Mouse (Mus musculus): ENCODE measurements at regions not wholly inside any gene's neighbourhood (a gene's known extent, or its start where the extent isn't known, plus 50 kb on each side); places are given as distances from the start of the nearest gene placed in this dataset.
A peak's percentile ranks its signal among the peaks of the same experiment; 100 is the strongest.

GRCm38 (mm10) chr15:90340089-90340488 is 116.0 kb downstream of the Alg10b start:
- TF ChIP-seq POLR2A (IDR thresholded peaks at IDR 0.05; ENCODE audit: low read depth, low read length) (no peak), CTCF (conservative IDR thresholded peaks at IDR 0.05; ENCODE audit: insufficient read depth, insufficient read length, low read depth, low read length) (no peak)
- WGBS: 95% methylated on average over 1 of the region's 1 CpGs
- DNase-seq: no peak
- peaks cover 5% of the 10 kb centered on the region; the same call in 1 of the 2 replicates for H3K4me1 ChIP-seq (ENCODE audit: control insufficient read depth, insufficient read depth, low read length)
- no peak overlapping the region for H3K4me3 ChIP-seq (ENCODE audit: insufficient read depth, low read depth, low read length)
- H3K27me3 ChIP-seq (replicated peaks; ENCODE audit: control insufficient read depth, insufficient read depth, low read length): no peaks in the 10 kb centered on the region
- no peaks in the 10 kb centered on the region for H3K36me3 ChIP-seq (ENCODE audit: control insufficient read depth, insufficient read depth, low read length)
- H3K27ac ChIP-seq (ENCODE audit: insufficient read depth, low read depth, low read length): no peak overlapping the region

DNA sequence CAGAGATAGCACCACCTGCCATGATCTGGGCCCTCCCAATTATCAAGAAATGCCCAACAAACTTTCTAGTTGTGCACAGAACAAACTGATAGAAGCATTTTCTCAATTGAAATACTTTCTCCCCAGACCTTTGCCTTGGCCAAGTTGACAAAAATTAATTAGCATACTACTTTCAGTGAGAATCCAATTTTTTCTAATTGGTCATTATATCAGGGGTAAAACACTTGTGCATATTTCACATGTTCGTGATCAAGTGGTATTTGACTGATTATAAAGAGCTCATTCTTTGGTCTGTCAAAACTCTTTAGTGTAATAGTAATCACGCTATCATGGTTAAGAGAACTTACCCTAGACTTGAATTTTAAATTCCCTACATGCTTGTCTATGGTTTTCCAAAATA is 117.2 kb downstream of the Alg10b start:
- H3K4me3 ChIP-seq (ENCODE audit: insufficient read depth, low read depth, low read length): no peak overlapping the region
- no peaks in the 10 kb centered on the region for H3K36me3 ChIP-seq (ENCODE audit: control insufficient read depth, insufficient read depth, low read length)
- TF ChIP-seq CTCF (conservative IDR thresholded peaks at IDR 0.05; ENCODE audit: insufficient read depth, insufficient read length, low read depth, low read length) (no peak), POLR2A (IDR thresholded peaks at IDR 0.05; ENCODE audit: low read depth, low read length) (no peak)
- DNase-seq: no peak
- WGBS: 92% methylated on average over 2 of the region's 2 CpGs
- H3K27ac ChIP-seq (ENCODE audit: insufficient read depth, low read depth, low read length): no peak overlapping the region
- H3K4me1 ChIP-seq (ENCODE audit: control insufficient read depth, insufficient read depth, low read length): peaks cover 8% of the 10 kb centered on the region; the same call in 1 of the 2 replicates
- H3K27me3 ChIP-seq (replicated peaks; ENCODE audit: control insufficient read depth, insufficient read depth, low read length): no peaks in the 10 kb centered on the region

DNA sequence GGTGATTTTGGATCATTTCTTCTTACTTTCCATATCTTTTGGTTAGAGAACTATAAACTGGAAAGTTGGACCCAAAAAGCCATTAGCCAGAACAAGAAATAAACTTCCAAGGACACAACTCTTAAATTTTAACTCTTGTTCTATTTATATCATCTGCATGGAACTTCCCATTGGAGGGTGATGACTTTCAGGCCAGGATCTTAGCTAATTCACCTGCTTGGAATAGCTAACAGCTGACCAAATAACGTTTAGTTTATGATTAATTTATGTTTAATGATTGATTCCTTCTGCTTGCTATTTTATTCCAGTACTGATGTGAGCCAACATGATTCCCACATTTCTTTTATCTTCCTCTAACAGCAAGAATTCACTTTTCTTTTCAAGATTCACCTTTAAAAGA is 119.7 kb downstream of the Alg10b start:
- peak; percentile 85 for DNase-seq
- peaks cover 8% of the 10 kb centered on the region; the same call in 1 of the 2 replicates for H3K4me1 ChIP-seq (ENCODE audit: control insufficient read depth, insufficient read depth, low read length)
- TF ChIP-seq CTCF (conservative IDR thresholded peaks at IDR 0.05; ENCODE audit: insufficient read depth, insufficient read length, low read depth, low read length) (no peak), POLR2A (IDR thresholded peaks at IDR 0.05; ENCODE audit: low read depth, low read length) (no peak)
- 17% methylated on average over 1 of the region's 1 CpGs for WGBS
- no peak overlapping the region for H3K4me3 ChIP-seq (ENCODE audit: insufficient read depth, low read depth, low read length)
- H3K36me3 ChIP-seq (ENCODE audit: control insufficient read depth, insufficient read depth, low read length): no peaks in the 10 kb centered on the region
- H3K27ac ChIP-seq (ENCODE audit: insufficient read depth, low read depth, low read length): peak overlapping the region; percentile 98
- no peaks in the 10 kb centered on the region for H3K27me3 ChIP-seq (replicated peaks; ENCODE audit: control insufficient read depth, insufficient read depth, low read length)

DNA sequence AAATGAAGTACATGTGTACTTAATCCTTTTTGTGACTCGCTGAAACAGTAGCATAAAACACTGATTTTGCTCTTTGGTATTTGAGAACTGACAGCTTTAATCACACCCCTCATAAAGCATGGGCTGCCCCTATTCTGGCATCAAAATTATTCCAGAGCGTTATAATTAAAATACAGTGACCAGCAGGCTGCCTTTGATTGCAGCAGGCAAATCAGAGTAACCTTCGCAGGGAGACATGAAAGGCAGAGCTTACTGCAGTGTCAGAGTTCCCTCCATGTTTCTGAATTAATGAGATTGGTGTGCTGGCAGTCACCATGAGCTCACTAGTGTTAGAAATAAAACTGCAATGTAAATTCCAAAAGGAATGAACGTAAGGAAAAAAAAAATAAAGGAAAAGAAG is 120.8 kb downstream of the Alg10b start:
- Histone ChIP-seq H3K4me3 (ENCODE audit: insufficient read depth, low read depth, low read length) (no peak overlapping the region), H3K36me3 (ENCODE audit: control insufficient read depth, insufficient read depth, low read length) (no peaks in the 10 kb centered on the region), H3K27ac (ENCODE audit: insufficient read depth, low read depth, low read length) (peak overlapping the region; percentile 80), H3K27me3 (replicated peaks; ENCODE audit: control insufficient read depth, insufficient read depth, low read length) (no peaks in the 10 kb centered on the region), H3K4me1 (ENCODE audit: control insufficient read depth, insufficient read depth, low read length) (peaks cover 8% of the 10 kb centered on the region; the same call in 1 of the 2 replicates)
- DNase-seq: peak; percentile 17
- WGBS: 33% methylated on average over 4 of the region's 4 CpGs
- TF ChIP-seq POLR2A (IDR thresholded peaks at IDR 0.05; ENCODE audit: low read depth, low read length) (no peak), CTCF (conservative IDR thresholded peaks at IDR 0.05; ENCODE audit: insufficient read depth, insufficient read length, low read depth, low read length) (no peak)

DNA sequence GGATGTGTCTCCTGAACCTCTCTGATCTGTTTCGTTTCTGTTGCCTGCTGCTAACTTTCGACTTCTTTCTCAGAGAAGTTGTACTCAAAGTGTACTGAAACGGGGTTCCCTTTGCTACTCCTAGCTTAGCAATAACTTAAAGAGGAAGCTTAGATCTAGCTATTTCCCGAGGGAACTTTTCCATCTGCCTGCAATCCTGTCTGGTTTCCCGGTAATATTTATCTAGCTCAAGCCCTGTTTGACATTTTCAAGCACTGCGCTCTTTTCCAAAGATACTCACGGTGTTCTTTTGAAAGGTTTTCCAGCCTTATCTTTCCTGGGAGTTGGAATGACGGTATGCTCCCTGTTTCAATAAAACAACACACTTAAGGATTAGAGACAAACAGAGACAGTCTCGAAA is 122.1 kb downstream of the Alg10b start:
- TF ChIP-seq POLR2A (IDR thresholded peaks at IDR 0.05; ENCODE audit: low read depth, low read length) (no peak), CTCF (conservative IDR thresholded peaks at IDR 0.05; ENCODE audit: insufficient read depth, insufficient read length, low read depth, low read length) (no peak)
- DNase-seq: no peak
- Histone ChIP-seq H3K27me3 (replicated peaks; ENCODE audit: control insufficient read depth, insufficient read depth, low read length) (no peaks in the 10 kb centered on the region), H3K36me3 (ENCODE audit: control insufficient read depth, insufficient read depth, low read length) (no peaks in the 10 kb centered on the region), H3K4me3 (ENCODE audit: insufficient read depth, low read depth, low read length) (no peak overlapping the region), H3K27ac (ENCODE audit: insufficient read depth, low read depth, low read length) (peak overlapping the region; percentile 6), H3K4me1 (ENCODE audit: control insufficient read depth, insufficient read depth, low read length) (peaks cover 8% of the 10 kb centered on the region; the same call in 1 of the 2 replicates)
- 38% methylated on average over 9 of the region's 9 CpGs for WGBS

DNA sequence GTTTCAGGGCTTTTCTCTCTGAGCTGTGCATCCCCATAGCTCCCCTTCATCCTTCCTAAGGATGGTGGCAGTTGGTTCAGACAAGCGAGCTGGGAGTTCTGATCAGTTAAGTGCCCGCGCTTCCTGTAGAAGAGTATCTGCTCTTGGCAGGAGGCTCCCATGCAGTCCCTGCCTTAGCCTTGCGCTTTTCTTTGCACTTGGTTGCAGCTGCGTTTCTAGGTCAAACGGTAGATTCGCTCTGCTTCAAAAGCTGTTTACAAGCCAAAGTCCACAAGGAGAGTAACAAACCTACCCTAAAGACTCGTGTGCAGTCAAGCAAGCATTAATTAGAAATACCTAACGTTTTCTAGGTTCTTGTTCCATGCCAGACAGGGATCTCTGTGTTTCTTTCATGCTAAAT is 122.6 kb downstream of the Alg10b start:
- TF ChIP-seq POLR2A (IDR thresholded peaks at IDR 0.05; ENCODE audit: low read depth, low read length) (no peak), CTCF (conservative IDR thresholded peaks at IDR 0.05; ENCODE audit: insufficient read depth, insufficient read length, low read depth, low read length) (no peak)
- Histone ChIP-seq H3K27me3 (replicated peaks; ENCODE audit: control insufficient read depth, insufficient read depth, low read length) (no peaks in the 10 kb centered on the region), H3K4me1 (ENCODE audit: control insufficient read depth, insufficient read depth, low read length) (peaks cover 8% of the 10 kb centered on the region; the same call in 1 of the 2 replicates), H3K4me3 (ENCODE audit: insufficient read depth, low read depth, low read length) (no peak overlapping the region), H3K27ac (ENCODE audit: insufficient read depth, low read depth, low read length) (peak overlapping the region; percentile 6; the same call in 1 of the 2 replicates), H3K36me3 (ENCODE audit: control insufficient read depth, insufficient read depth, low read length) (no peaks in the 10 kb centered on the region)
- peak; percentile 89 for DNase-seq
- 25% methylated on average over 9 of the region's 9 CpGs for WGBS

DNA sequence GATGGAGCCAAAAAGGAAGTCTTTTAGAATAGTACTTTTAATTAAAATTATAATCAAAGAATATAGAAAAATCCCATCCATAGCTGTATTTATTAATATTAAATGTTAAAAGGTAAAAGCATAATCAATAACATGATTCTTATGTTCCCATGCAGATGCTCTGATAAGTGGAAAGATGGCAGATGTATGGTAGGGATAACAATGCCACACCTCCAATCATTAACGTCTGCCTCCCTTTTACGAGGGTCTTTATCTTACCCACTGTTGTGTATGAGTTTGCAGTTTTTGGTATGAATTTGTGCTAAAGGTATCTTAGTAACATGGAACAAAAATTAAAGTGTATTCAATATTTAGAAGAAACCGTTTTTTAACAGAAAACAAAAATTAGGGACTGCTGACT is 127.8 kb downstream of the Alg10b start:
- no peaks in the 10 kb centered on the region for H3K27me3 ChIP-seq (replicated peaks; ENCODE audit: control insufficient read depth, insufficient read depth, low read length)
- no peak overlapping the region for H3K4me3 ChIP-seq (ENCODE audit: insufficient read depth, low read depth, low read length)
- no peaks in the 10 kb centered on the region for H3K4me1 ChIP-seq (ENCODE audit: control insufficient read depth, insufficient read depth, low read length)
- TF ChIP-seq CTCF (conservative IDR thresholded peaks at IDR 0.05; ENCODE audit: insufficient read depth, insufficient read length, low read depth, low read length) (no peak), POLR2A (IDR thresholded peaks at IDR 0.05; ENCODE audit: low read depth, low read length) (no peak)
- no peak for DNase-seq
- H3K27ac ChIP-seq (ENCODE audit: insufficient read depth, low read depth, low read length): no peak overlapping the region
- no peaks in the 10 kb centered on the region for H3K36me3 ChIP-seq (ENCODE audit: control insufficient read depth, insufficient read depth, low read length)
- WGBS: 90% methylated on average over 3 of the region's 3 CpGs
